Mouse (Mus musculus) midbrain, embryonic 11.5 days (tissue): ENCODE measurements around the gene Ccnd2. TPM values are rescaled to one million over a fixed set of nuclear protein-coding genes. Genes with fewer than 3 reads are reported as not detected.
A peak's percentile ranks its signal among the peaks of the same experiment; 100 is the strongest.

Experiments used
- ATAC-seq: fragments of 200-750 bp; cut with Nextera tagmentation; 2 replicates; pipeline ENCODE4 v1.8.0; 2017; ENCODE audit warnings: moderate TSS enrichment, moderate library complexity; ENCODE audit not compliant: low FRiP score
- DNase-seq: peaks from one replicate; pipeline ENCODE4 v3.0.0; 2015; ENCODE audit warnings: low spot score; ENCODE audit errors: missing footprints
- H3K27ac ChIP-seq: fragments of 300-500 bp; sonication (generic); 2 replicates; pipeline ENCODE4 v1.5.1; 2014; ENCODE audit warnings: low read depth, low read length
- H3K27me3 ChIP-seq: fragments of 300-500 bp; sonication (generic); 2 replicates; pipeline ENCODE4 v1.6.1; 2014; ENCODE audit warnings: mild to moderate bottlenecking, low read length, moderate library complexity, mixed read lengths; ENCODE audit not compliant: control insufficient read depth, insufficient read depth
- H3K36me3 ChIP-seq: fragments of 300-500 bp; sonication (generic); 2 replicates; pipeline ENCODE4 v1.6.1; 2014; ENCODE audit warnings: mild to moderate bottlenecking, low read length, moderate library complexity, mixed read lengths; ENCODE audit not compliant: control insufficient read depth, insufficient read depth
- H3K4me1 ChIP-seq: fragments of 300-500 bp; sonication (generic); 2 replicates; pipeline ENCODE4 v1.6.1; 2014; ENCODE audit warnings: low read length; ENCODE audit not compliant: control insufficient read depth, insufficient read depth
- H3K4me2 ChIP-seq: fragments of 300-500 bp; sonication (generic); 2 replicates; pipeline ENCODE4 v1.6.1; 2014; ENCODE audit warnings: mild to moderate bottlenecking, moderate library complexity
- H3K4me3 ChIP-seq: fragments of 300-500 bp; sonication (generic); 2 replicates; pipeline ENCODE4 v1.5.1; 2014; ENCODE audit warnings: low read depth, low read length
- H3K9ac ChIP-seq: fragments of 300-500 bp; sonication (generic); 2 replicates; pipeline ENCODE4 v1.6.1; 2014; ENCODE audit warnings: low read length
- H3K9me3 ChIP-seq: fragments of 300-500 bp; sonication (generic); 2 replicates; pipeline ENCODE4 v1.6.1; 2016; ENCODE audit warnings: low read length; ENCODE audit not compliant: control insufficient read depth
- WGBS: fragments of 180-500 bp; shearing (Covaris S2); extraction: QIAGEN DNeasy Blood & Tissue Kit; methylation state at CpG from one replicate; pipeline ENCODE4 v1.1.7; 2014; 5-methylcytosine and 5-hydroxymethylcytosine counted together
- polyA plus RNA-seq: library from polyadenylated mRNA; unstranded; fragments of >200 nt; fragmentation: Nextera tagmentation; extraction: Ambion mirVana; gene quantifications from 2 replicates; pipeline ENCODE4 v1.2.1, GENCODE M21; 2014

Gene Ccnd2
- polyA plus RNA-seq, 1 experiment from 2014 or later, result 1,717 TPM

DNA sequence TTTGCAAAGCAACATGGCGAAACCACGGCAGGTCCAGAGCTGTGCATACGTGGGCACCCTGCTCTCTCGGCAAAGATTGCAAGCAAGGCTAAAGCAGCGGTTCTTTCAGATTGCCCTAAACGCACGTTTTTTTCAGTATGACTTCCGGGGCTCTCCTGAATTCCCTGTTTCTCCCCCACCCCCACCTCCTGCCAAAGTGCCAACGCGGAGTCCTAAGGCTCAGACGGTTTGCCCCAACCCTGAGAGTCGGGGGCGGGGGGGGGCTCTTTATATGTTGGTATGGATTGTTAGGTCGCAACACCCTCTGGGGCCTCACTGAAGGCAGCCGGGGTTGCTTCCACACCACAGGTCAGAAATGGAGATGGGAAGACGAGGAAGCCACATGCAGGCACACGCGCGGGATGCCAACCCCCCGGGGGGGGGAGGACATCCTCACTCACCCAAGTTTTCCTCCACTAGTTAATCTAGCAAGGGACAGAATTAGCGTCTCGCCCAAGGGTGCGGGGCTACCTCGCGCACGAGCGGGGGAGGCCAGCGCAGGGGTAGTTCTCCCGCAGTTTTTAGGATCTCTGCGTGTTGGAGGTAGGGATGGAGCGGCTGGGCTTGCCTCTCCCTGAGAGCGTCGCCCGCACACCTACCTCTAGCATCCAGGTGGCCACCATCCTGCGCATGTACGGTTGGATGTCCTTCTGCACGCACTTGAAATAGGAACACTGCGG is 1.9 kb downstream of the Ccnd2 start:
- Histone ChIP-seq H3K9me3 (no peaks in the 10 kb centered on the region), H3K27me3 (peaks cover 3% of the 10 kb centered on the region; the same call in 1 of the 2 replicates), H3K27ac (peak overlapping the region; percentile 61), H3K4me3 (peak overlapping the region; percentile 63), H3K4me1 (peaks cover 48% of the 10 kb centered on the region), H3K36me3 (peaks cover 3% of the 10 kb centered on the region; the same call in 1 of the 2 replicates), H3K4me2 (peak overlapping the region; percentile 84), H3K9ac (peak overlapping the region; percentile 92)
- ATAC-seq, result no peak
- WGBS, result under 1% methylated on average over 37 of the region's 38 CpGs
- peak; percentile 96 for DNase-seq

GRCm38 (mm10) chr6:127149303-127149943 is 2.6 kb downstream of the Ccnd2 start:
- Histone ChIP-seq H3K9ac (peak overlapping the region; percentile 92), H3K4me1 (peaks cover 47% of the 10 kb centered on the region), H3K4me3 (peak overlapping the region; percentile 63), H3K27ac (peak overlapping the region; percentile 61), H3K9me3 (no peaks in the 10 kb centered on the region), H3K4me2 (peak overlapping the region; percentile 84), H3K27me3 (peaks cover 3% of the 10 kb centered on the region; the same call in 1 of the 2 replicates), H3K36me3 (peaks cover 5% of the 10 kb centered on the region; the same call in 1 of the 2 replicates)
- ATAC-seq, result no peak
- under 1% methylated on average over 30 of the region's 30 CpGs for WGBS
- DNase-seq, result no peak

GRCm38 (mm10) chr6:127148526-127149302 is 3.3 kb downstream of the Ccnd2 start:
- Histone ChIP-seq H3K4me1 (peaks cover 47% of the 10 kb centered on the region), H3K27me3 (peaks cover 3% of the 10 kb centered on the region; the same call in 1 of the 2 replicates), H3K4me3 (peak overlapping the region; percentile 63), H3K4me2 (peak overlapping the region; percentile 84), H3K36me3 (peaks cover 5% of the 10 kb centered on the region; the same call in 1 of the 2 replicates), H3K9ac (peak overlapping the region; percentile 92), H3K9me3 (no peaks in the 10 kb centered on the region), H3K27ac (peak overlapping the region; percentile 8; the same call in 1 of the 2 replicates)
- ATAC-seq (no peak), DNase-seq (peak; percentile 91)
- WGBS, result 1% methylated on average over 20 of the region's 20 CpGs

DNA sequence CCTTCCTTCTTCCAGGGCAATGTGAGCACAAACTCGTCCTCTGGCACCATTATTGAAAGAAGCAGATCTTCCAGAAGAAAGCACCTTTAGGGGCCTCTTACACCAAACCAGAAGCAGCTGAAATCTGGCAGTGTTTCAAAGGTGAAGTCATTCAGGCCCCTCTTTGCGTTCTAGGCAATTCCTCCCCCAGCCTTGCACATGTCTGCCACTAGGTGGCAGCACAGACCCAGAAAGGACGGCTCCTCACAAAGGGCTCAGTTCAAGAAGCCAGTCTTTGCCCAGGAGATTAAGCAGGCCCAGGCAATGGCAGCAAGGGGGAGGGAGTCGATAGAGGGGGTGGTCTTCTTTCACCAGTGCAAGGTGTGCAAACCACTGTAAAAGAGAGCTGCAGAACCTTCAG is 4.3 kb downstream of the Ccnd2 start:
- peak overlapping the region; percentile 11; the same call in 1 of the 2 replicates for H3K27ac ChIP-seq
- H3K4me3 ChIP-seq, result peak overlapping the region; percentile 63
- peaks cover 43% of the 10 kb centered on the region for H3K4me1 ChIP-seq
- H3K4me2 ChIP-seq, result peak overlapping the region; percentile 84
- 2% methylated on average over 4 of the region's 4 CpGs for WGBS
- DNase-seq, result peak; percentile 98
- H3K9me3 ChIP-seq, result no peaks in the 10 kb centered on the region
- H3K27me3 ChIP-seq, result no peaks in the 10 kb centered on the region
- peaks cover 5% of the 10 kb centered on the region; the same call in 1 of the 2 replicates for H3K36me3 ChIP-seq
- ATAC-seq, result peak; percentile 34
- no peak overlapping the region for H3K9ac ChIP-seq

DNA sequence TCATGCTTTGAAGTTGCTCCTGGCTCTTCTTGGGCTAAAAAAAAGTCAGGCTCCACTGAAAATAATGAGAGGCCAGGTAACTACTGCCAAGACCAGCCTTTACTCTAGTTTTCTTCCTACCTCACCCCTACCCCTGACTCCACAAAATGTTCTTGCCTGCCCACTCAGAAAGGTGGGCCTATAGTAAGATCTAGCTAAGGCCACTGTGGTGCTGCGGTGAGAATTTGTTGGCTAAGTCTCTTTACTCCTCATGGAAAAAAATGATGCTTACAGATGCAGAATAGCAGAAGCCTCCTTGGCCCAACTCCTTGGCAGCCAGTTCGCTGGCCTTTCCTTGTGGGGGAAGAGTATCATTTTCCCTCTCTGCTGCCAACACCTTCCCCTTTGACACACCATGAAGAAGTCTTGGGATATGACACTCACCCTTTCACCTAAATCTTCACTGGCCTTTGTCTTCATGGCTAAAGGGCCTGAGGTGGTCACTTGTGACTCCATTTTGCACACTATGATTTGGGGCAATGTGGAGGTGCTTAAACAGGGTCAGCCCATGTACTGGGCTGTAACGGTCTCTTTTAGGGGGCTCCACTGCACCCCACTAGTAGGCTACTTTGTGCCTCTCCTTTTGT is 5.6 kb downstream of the Ccnd2 start:
- ATAC-seq, result no peak
- Histone ChIP-seq H3K36me3 (peaks cover 5% of the 10 kb centered on the region; the same call in 1 of the 2 replicates), H3K4me2 (no peak overlapping the region), H3K9ac (no peak overlapping the region), H3K27ac (no peak overlapping the region), H3K4me3 (no peak overlapping the region), H3K4me1 (peaks cover 33% of the 10 kb centered on the region), H3K27me3 (no peaks in the 10 kb centered on the region), H3K9me3 (no peaks in the 10 kb centered on the region)
- DNase-seq, result no peak
- WGBS, result 94% methylated on average over 3 of the region's 3 CpGs

GRCm38 (mm10) chr6:127145464-127146190 is 6.4 kb downstream of the Ccnd2 start:
- Histone ChIP-seq H3K27me3 (no peaks in the 10 kb centered on the region), H3K4me3 (no peak overlapping the region), H3K9me3 (no peaks in the 10 kb centered on the region), H3K4me2 (no peak overlapping the region), H3K4me1 (peaks cover 30% of the 10 kb centered on the region), H3K9ac (no peak overlapping the region), H3K27ac (no peak overlapping the region), H3K36me3 (peaks cover 8% of the 10 kb centered on the region; the same call in 1 of the 2 replicates)
- DNase-seq (no peak), ATAC-seq (no peak)
- 82% methylated on average over 20 of the region's 20 CpGs for WGBS

- H3K4me1 ChIP-seq, result peaks cover 30% of the 10 kb centered on the region
- no peak overlapping the region for H3K4me2 ChIP-seq
- H3K27me3 ChIP-seq, result no peaks in the 10 kb centered on the region
- peaks cover 25% of the 10 kb centered on the region for H3K36me3 ChIP-seq
- H3K27ac ChIP-seq, result no peak overlapping the region
- no peak overlapping the region for H3K9ac ChIP-seq
- ATAC-seq (no peak), DNase-seq (peak; percentile 76)
- H3K4me3 ChIP-seq, result no peak overlapping the region
- 84% methylated on average over 7 of the region's 7 CpGs for WGBS
- H3K9me3 ChIP-seq, result no peaks in the 10 kb centered on the region
Measured at GRCm38 (mm10) chr6:127143576-127144288, 8.3 kb downstream of the Ccnd2 start.
